Mouse (Mus musculus): ENCODE measurements around the gene Slc12a4. TPM values are rescaled to one million over a fixed set of nuclear protein-coding genes. Genes with fewer than 3 reads are reported as not detected.

Gene Slc12a4
- polyA plus RNA-seq, 2 experiments: 46.0 to 116 TPM

GRCm38 (mm10) chr8:105964506-105965265, 1.2 kb downstream of the Slc12a4 start:
- TF ChIP-seq POLR2A (IDR thresholded peaks at IDR 0.05; ENCODE audit: borderline replicate concordance, extremely low read depth, insufficient read depth, insufficient read length): no peak
- ATAC-seq (ENCODE audit: low FRiP score, low read depth) (no peak), DNase-seq (ENCODE audit: low spot score) (no peak)

GRCm38 (mm10) chr8:105961536-105961935, 4.4 kb downstream of the Slc12a4 start:
- Histone ChIP-seq H3K27ac (replicated peaks; ENCODE audit: low read depth, low read length) (no peak overlapping the region), H3K27me3 (ENCODE audit: control insufficient read depth, insufficient read depth, low read length) (no peaks in the 10 kb centered on the region), H3K4me1 (ENCODE audit: control insufficient read depth, insufficient read depth, low read length) (peaks cover 20% of the 10 kb centered on the region), H3K36me3 (ENCODE audit: control insufficient read depth, insufficient read depth, low read length) (peaks cover 41% of the 10 kb centered on the region), H3K4me2 (replicated peaks; ENCODE audit: low read depth, low read length, severe bottlenecking) (no peak overlapping the region), H3K9ac (ENCODE audit: low read depth, low read length, severe bottlenecking) (no peak overlapping the region), H3K9me3 (ENCODE audit: control insufficient read depth, low read length) (no peaks in the 10 kb centered on the region), H3K4me3 (replicated peaks; ENCODE audit: low read length) (no peak overlapping the region)
- ATAC-seq (ENCODE audit: low FRiP score, low read depth): no peak
- no peak for DNase-seq (ENCODE audit: low spot score)
- WGBS: 88% methylated on average over 10 of the region's 10 CpGs
- TF ChIP-seq POLR2A (IDR thresholded peaks at IDR 0.05; ENCODE audit: borderline replicate concordance, extremely low read depth, insufficient read depth, insufficient read length): no peak

More at GRCm38 (mm10) chr8:105964506-105965265, 1.2 kb downstream of the Slc12a4 start:
- Histone ChIP-seq H3K27me3 (ENCODE audit: control insufficient read depth, insufficient read depth, low read length) (no peaks in the 10 kb centered on the region), H3K27ac (replicated peaks; ENCODE audit: low read depth, low read length) (no peak overlapping the region), H3K4me1 (ENCODE audit: control insufficient read depth, insufficient read depth, low read length) (peaks cover 28% of the 10 kb centered on the region), H3K36me3 (ENCODE audit: control insufficient read depth, insufficient read depth, low read length) (peaks cover 16% of the 10 kb centered on the region; the same call in 1 of the 2 replicates), H3K9ac (ENCODE audit: low read depth, low read length, severe bottlenecking) (peak overlapping the region; percentile 92), H3K4me2 (replicated peaks; ENCODE audit: low read depth, low read length, severe bottlenecking) (peak overlapping the region; percentile 76), H3K9me3 (ENCODE audit: control insufficient read depth, low read length) (no peaks in the 10 kb centered on the region), H3K4me3 (replicated peaks; ENCODE audit: low read length) (peak overlapping the region; percentile 90)
- WGBS: 47% methylated on average over 12 of the region's 12 CpGs

DNA sequence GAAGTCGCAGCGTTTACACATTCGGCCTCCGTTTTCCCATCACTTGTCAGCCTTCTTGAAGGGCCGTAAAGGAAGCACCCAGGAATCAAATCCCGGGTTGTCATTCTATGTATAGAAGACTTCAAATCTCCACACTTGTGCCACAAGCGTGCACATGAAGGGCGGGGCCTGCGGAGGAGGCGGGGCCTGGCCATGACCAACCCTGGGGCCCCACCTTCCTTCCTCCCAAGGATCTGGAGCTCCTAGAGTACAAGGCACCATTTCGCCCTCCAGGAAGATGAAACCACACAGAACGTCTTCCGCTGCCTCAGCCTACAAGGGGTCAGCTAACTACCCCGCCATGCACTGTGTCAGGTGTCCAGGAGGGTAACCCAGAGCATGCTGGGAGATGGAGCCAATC, 4.8 kb downstream of the Slc12a4 start:
- H3K27ac ChIP-seq (replicated peaks; ENCODE audit: low read depth, low read length): no peak overlapping the region
- no peaks in the 10 kb centered on the region for H3K27me3 ChIP-seq (ENCODE audit: control insufficient read depth, insufficient read depth, low read length)
- H3K9ac ChIP-seq (ENCODE audit: low read depth, low read length, severe bottlenecking): no peak overlapping the region
- H3K4me2 ChIP-seq (replicated peaks; ENCODE audit: low read depth, low read length, severe bottlenecking): no peak overlapping the region
- no peak overlapping the region for H3K4me3 ChIP-seq (replicated peaks; ENCODE audit: low read length)
- ATAC-seq (ENCODE audit: low FRiP score, low read depth) (no peak), DNase-seq (ENCODE audit: low spot score) (no peak)
- H3K4me1 ChIP-seq (ENCODE audit: control insufficient read depth, insufficient read depth, low read length): peaks cover 17% of the 10 kb centered on the region
- peaks cover 45% of the 10 kb centered on the region for H3K36me3 ChIP-seq (ENCODE audit: control insufficient read depth, insufficient read depth, low read length)
- H3K9me3 ChIP-seq (ENCODE audit: control insufficient read depth, low read length): no peaks in the 10 kb centered on the region
- TF ChIP-seq POLR2A (IDR thresholded peaks at IDR 0.05; ENCODE audit: borderline replicate concordance, extremely low read depth, insufficient read depth, insufficient read length): no peak
- WGBS: 76% methylated on average over 14 of the region's 14 CpGs

DNA sequence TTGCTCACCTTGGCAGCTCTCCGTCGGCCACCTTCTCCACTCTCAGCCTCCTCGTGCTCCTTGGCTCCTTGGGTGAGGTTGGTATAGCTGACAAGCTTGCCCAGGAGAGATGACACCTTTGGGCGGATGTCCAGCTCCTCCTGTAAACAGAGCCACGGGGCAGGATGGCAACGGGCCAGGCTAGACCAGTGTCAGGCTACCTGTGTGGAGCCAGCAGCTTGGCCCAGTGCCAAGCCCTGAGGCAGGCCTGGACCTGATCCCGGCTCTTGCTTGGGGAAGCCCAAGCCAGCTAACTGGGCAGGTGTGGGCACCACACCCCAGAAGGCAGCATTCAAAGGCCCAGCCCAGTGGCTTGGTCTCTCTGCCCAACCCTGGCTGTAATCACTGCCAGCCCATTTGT, 6.5 kb downstream of the Slc12a4 start:
- 66% methylated on average over 7 of the region's 7 CpGs for WGBS
- ATAC-seq (ENCODE audit: low FRiP score, low read depth) (no peak), DNase-seq (ENCODE audit: low spot score) (no peak)
- Histone ChIP-seq H3K27ac (replicated peaks; ENCODE audit: low read depth, low read length) (no peak overlapping the region), H3K4me3 (replicated peaks; ENCODE audit: low read length) (no peak overlapping the region), H3K36me3 (ENCODE audit: control insufficient read depth, insufficient read depth, low read length) (peaks cover 61% of the 10 kb centered on the region), H3K4me2 (replicated peaks; ENCODE audit: low read depth, low read length, severe bottlenecking) (no peak overlapping the region), H3K9me3 (ENCODE audit: control insufficient read depth, low read length) (no peaks in the 10 kb centered on the region), H3K9ac (ENCODE audit: low read depth, low read length, severe bottlenecking) (no peak overlapping the region), H3K4me1 (ENCODE audit: control insufficient read depth, insufficient read depth, low read length) (peaks cover 6% of the 10 kb centered on the region), H3K27me3 (ENCODE audit: control insufficient read depth, insufficient read depth, low read length) (no peaks in the 10 kb centered on the region)
- no peak for TF ChIP-seq POLR2A (IDR thresholded peaks at IDR 0.05; ENCODE audit: borderline replicate concordance, extremely low read depth, insufficient read depth, insufficient read length)

DNA sequence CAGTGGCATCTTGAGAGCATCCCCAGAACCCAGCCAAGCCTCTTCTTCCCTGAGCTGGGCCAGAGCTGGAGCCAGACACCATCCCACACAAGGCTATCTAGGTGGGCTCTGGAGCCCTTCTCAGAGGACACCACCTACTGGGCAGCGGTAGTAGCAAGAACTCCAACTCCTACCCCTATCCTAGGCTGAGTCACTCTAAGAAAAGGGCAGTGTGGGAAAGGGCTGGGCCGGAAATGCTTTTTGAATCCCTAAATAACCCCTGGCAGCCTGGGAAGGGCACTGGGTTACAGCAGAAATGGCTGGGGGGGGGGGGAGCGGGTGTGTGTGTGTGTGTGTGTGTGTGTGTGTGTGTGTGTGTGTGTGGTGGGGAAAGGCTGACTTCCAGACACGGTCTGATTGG, 8.1 kb downstream of the Slc12a4 start:
- Histone ChIP-seq H3K4me3 (replicated peaks; ENCODE audit: low read length) (no peak overlapping the region), H3K27me3 (ENCODE audit: control insufficient read depth, insufficient read depth, low read length) (no peaks in the 10 kb centered on the region), H3K9me3 (ENCODE audit: control insufficient read depth, low read length) (no peaks in the 10 kb centered on the region), H3K27ac (replicated peaks; ENCODE audit: low read depth, low read length) (no peak overlapping the region), H3K36me3 (ENCODE audit: control insufficient read depth, insufficient read depth, low read length) (peaks cover 74% of the 10 kb centered on the region), H3K4me2 (replicated peaks; ENCODE audit: low read depth, low read length, severe bottlenecking) (no peak overlapping the region), H3K4me1 (ENCODE audit: control insufficient read depth, insufficient read depth, low read length) (no peaks in the 10 kb centered on the region), H3K9ac (ENCODE audit: low read depth, low read length, severe bottlenecking) (no peak overlapping the region)
- no peak for TF ChIP-seq POLR2A (IDR thresholded peaks at IDR 0.05; ENCODE audit: borderline replicate concordance, extremely low read depth, insufficient read depth, insufficient read length)
- 72% methylated on average over 4 of the region's 4 CpGs for WGBS
- no peak for DNase-seq (ENCODE audit: low spot score)
- ATAC-seq (ENCODE audit: low FRiP score, low read depth): no peak
